Mouse (Mus musculus) embryonic facial prominence, embryonic 14.5 days (tissue): ENCODE results near the gene Rundc3b. TPM values are rescaled to one million over a fixed set of nuclear protein-coding genes. Genes with fewer than 3 reads are reported as not detected.

ENCODE experiments used
- polyA plus RNA-seq: library from polyadenylated mRNA; unstranded; fragments of >200 nt; fragmentation: Nextera tagmentation; extraction: Ambion mirVana; gene quantifications from 2 replicates; pipeline ENCODE4 v1.2.1, GENCODE M21; 2014

The Rundc3b gene
- polyA plus RNA-seq, 1 experiment from 2014 or later = 4.2 TPM

Other genes with a start within 250 kb of the Rundc3b start
- 36.6 and 37.4 TPM in 2 replicates for gene Dbf4, start 200.2 kb downstream of the Rundc3b start, polyA plus RNA-seq
- 12.9 and 13.1 TPM in 2 replicates for gene Slc25a40, start 200.1 kb downstream of the Rundc3b start, polyA plus RNA-seq
- 0.53 and 0.64 TPM in 2 replicates for gene Abcb1a, start 37.1 kb upstream of the Rundc3b start, polyA plus RNA-seq
- gene Abcb1b, start 175.2 kb upstream of the Rundc3b start, polyA plus RNA-seq = 1.7 and 3.0 TPM in 2 replicates